Mouse (Mus musculus) G1E-ER4 (cell line): Measurements from ENCODE around the gene Ndufs7. TPM values are rescaled to one million over a fixed set of nuclear protein-coding genes. Genes with fewer than 3 reads are reported as not detected.

ENCODE experiments used
- GATA1 ChIP-seq: IDR thresholded peaks from one replicate; pipeline ENCODE4 v1.8.0; 2012; ENCODE audit warnings: low read length, inconsistent platforms
- polyA plus RNA-seq: library from polyadenylated mRNA; stranded (reverse); fragments of >175 nt; gene quantifications from 2 replicates; pipeline ENCODE4 v1.2.3, GENCODE M21; 2012

Ndufs7 gene
- polyA plus RNA-seq, 1 experiment: 309 TPM

DNA sequence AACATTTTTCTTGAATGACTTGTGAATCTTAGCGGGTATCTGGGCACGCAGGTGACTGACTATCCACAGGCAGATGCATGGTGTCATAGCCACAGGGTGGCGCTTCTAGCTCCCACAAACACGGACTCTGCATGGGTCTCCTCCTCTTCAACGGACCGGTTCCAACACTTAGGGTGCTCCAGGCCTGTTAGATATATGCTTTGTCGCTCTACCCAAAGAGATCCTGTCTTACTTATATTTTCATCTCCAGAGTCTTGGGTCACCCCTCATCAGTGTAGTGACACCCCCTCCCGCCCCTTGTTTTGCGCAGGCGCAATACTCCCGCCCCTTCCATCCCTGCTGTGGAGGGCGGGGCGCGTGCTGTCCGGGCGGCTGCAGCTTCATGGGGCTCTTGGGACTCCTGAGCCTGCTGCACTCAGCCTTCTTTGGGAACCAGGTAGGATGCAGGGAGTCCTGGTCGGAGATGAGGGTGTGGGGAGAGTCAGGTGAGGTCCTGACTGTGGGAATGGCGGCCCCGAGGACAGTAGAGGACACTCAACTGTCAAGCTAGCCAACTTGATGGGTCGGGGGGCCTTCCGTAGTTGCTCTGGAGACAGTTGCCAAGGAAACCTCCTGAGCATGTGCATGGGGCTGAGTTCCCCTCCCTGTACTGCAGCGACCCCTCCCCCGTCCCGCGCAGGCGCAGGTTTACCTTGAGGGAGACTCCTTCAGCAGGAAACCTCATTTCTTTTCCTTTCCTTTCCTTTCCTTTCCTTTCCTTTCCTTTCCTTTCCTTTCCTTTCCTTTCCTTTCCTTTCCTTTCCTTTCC lies 46.9 kb downstream of the Ndufs7 start, which contains the start of gene Apc2:
Gene Apc2, plus strand, starts transcription at position 360 of the 808 bp plus-strand sequence.
- no peak for TF ChIP-seq GATA1

DNA sequence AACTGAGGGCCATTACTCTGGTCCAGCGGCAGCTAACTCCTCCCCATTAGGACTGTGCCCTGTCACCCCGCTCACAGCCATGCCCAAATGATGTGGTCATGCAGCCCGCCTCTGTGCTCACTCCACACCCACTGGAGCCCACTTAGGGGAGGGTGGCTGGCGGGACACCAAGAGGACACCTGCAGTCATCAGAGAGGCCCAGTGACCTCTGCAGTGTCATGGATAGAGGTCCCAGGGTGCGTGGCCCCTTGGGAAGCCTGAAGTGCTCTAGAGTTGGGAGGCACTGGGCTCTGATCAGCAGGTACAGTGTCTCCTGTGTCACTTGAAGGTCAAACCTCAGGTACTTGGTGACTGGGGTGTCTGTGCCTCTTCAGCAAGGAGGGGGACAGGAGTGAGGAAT lies 47.9 kb downstream of the Ndufs7 start:
- no peak for TF ChIP-seq GATA1

- TF ChIP-seq GATA1: no peak
These were observed 48.7 kb downstream of the Ndufs7 start for GRCm38 (mm10) chr10:80297526-80298133.

DNA sequence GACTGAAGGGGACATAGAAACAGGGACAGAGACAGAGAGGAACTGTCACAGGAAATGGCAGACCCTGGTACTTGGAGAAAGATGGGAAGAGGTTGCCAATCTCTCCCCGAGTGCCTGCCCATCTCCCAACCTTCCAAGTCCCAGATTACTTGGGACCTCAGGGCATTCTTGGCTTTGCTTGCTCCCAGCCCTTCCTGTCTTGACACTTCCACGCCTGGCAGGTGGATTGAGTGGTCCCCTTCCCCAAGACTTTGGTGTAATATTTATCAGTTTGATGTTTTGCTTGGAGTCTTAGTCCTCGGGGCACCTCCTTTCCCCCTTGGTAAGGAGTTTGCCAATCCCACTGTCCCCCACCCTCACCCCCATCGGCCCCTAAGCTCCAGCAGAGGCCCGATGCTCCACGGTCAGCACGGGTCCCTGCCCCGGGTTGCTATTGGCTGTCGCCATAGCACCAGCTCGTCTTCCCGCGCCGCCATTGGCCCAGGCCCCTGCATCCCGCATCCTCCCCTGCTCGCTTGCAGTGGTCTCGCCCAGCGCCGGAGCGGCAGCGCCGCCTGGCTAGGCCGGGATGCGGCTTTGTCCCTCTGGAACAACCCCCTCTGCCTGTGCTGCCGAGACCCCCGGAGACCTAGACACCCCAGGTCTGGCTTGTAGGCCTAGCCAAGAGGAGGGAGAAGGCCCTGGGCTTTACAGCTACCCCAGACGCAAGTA lies 49.8 kb downstream of the Ndufs7 start:
- TF ChIP-seq GATA1: no peak

DNA sequence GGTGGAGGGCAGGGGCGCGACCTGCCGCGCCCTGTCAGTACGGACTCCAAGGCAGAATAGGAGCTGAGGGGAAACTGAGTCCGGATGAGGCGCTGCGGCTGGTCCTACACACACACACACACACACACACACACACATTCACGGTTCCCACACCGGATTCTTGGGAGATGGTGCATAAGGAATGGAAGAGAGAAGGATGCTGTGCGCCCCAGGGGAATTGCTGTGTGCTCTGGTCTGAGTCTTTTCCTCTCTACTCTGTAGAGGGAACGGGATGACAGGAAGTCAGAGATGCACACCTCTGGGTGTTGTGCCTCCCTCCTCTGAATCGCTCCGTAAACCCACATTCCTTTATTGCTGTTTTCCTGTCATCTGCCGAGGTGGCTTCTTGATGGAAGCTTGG lies 50.4 kb downstream of the Ndufs7 start:
- no peak for TF ChIP-seq GATA1

DNA sequence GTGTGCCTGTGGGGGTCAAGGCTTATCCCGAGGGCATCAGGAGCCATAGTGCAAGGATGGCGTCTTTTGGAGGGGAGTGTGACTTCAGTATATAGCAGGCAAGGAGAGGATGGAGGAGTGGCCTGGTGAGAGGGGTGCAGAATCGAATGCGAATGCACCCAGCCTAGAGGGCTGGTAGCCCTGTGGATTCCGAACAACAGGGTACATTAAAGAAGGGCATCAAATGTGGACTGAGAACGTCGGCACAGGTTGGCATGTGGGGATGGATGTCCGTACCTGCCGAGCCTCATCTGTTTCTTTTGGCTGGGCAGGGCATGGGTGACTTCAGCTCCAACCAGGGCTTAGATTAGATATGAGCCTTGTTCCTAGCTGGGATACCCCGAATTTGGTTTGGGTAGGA lies 50.9 kb downstream of the Ndufs7 start:
- no peak for TF ChIP-seq GATA1

DNA sequence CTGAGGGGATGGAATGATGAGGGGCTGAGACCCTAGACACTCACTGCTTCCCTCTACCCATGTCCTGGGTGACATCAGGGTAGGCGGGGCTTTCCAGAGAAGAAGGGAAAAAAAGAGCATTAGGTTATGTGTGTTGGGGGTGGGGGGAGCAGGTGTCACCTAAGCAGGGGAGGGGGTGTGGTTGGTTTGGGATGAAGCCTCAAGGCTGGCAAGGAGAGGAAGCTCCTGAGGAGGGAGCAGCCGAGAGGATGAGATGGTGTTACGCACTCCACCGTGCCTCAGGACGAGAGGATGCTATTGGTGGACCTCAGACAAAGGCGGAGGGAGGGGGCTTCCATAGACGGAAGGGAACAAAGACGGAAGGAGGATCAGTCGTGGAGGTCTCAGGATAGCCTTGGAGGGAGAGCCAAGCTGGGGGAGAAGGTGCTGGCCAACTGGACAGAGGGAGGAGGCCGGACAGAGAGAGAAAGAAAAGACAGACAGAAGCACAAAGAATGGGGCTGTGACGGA lies 51.8 kb downstream of the Ndufs7 start:
- TF ChIP-seq GATA1: no peak

- no peak for TF ChIP-seq GATA1
These were observed 52.5 kb downstream of the Ndufs7 start for GRCm38 (mm10) chr10:80301256-80302081.

DNA sequence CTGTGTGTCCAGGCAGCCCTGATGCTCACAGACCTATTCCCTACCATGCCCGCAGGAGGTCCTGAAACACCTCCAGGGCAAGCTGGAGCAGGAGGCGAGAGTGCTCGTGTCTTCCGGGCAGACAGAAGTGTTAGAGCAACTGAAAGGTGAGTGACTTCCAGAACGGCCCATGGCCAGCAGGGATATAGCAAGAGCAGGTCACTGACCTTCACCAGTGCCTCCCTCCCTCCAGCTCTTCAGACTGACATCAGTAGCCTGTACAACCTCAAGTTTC lies 53.1 kb downstream of the Ndufs7 start:
- no peak for TF ChIP-seq GATA1

DNA sequence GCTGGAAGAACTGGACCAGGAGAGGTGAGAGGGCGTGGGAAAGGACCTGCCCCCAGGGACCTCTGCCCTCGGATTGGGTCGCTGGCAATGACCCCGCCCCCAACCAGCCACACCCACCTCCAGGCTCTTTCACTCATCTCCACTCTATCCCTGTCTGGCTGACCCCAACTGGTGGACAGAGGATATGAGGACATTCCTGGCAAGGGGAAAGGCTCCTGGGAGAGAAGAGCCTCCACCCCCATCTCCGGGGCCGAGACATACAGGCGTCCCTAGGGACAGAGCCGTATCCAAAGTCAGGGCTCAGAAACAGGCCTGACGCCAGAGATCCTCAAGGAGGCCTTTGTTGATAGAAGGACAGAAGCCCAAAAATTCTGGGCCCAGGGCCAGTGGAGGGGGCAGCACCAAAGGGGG lies 53.6 kb downstream of the Ndufs7 start:
- no peak for TF ChIP-seq GATA1

DNA sequence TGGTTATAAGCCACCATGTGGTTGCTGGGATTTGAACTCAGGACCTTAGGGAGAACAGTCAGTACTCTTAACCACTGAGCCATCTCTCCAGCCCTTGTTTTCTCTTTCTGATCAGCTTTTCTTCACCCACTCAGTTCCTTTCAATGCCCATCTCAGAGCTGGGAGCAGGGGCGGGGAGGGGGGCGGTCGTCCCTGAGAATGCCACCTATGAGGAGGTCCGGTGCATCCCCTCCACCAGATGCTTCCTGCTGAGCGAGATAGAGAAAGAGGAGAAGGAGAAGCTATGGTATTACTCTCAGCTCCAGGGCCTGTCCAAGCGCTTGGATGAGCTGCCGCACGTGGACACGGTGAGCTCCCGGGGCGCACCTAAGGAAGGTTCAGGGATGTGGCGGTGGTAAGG lies 55.5 kb downstream of the Ndufs7 start:
- TF ChIP-seq GATA1: no peak

- no peak for TF ChIP-seq GATA1
These were observed 55.9 kb downstream of the Ndufs7 start for GRCm38 (mm10) chr10:80304862-80305261.

Other genes with a start within 250 kb of the Ndufs7 start
- gene Arhgap45, start 232.5 kb upstream of the Ndufs7 start, polyA plus RNA-seq: 160 and 189 TPM in 2 replicates
- 180 and 263 TPM in 2 replicates for gene Polr2e, start 209.3 kb upstream of the Ndufs7 start, polyA plus RNA-seq
- gene Gpx4, start 202.0 kb upstream of the Ndufs7 start, polyA plus RNA-seq: 1,603 and 2,372 TPM in 2 replicates
- gene Sbno2, start 143.6 kb upstream of the Ndufs7 start, polyA plus RNA-seq: 41.3 and 41.5 TPM in 2 replicates
- gene Stk11, start 133.3 kb upstream of the Ndufs7 start, polyA plus RNA-seq: 140 and 143 TPM in 2 replicates
- gene Atp5d, start 110.5 kb upstream of the Ndufs7 start, polyA plus RNA-seq: 1,550 and 1,866 TPM in 2 replicates
- 53.6 and 59.0 TPM in 2 replicates for gene Cbarp, start 108.3 kb upstream of the Ndufs7 start, polyA plus RNA-seq
- 227 and 254 TPM in 2 replicates for gene Midn, start 100.8 kb upstream of the Ndufs7 start, polyA plus RNA-seq
- 54.3 and 62.8 TPM in 2 replicates for gene Cirbp, start 83.1 kb upstream of the Ndufs7 start, polyA plus RNA-seq
- 5.8 and 6.7 TPM in 2 replicates for gene 1600002K03Rik, start 76.2 kb upstream of the Ndufs7 start, polyA plus RNA-seq
- gene Efna2, start 69.6 kb upstream of the Ndufs7 start, polyA plus RNA-seq: 0.46 and 0.52 TPM in 2 replicates
- gene Mum1, start 22.7 kb upstream of the Ndufs7 start, polyA plus RNA-seq: 37.4 and 39.5 TPM in 2 replicates
- 0.26 and 0.35 TPM in 2 replicates for gene Gamt, start 11.9 kb downstream of the Ndufs7 start, polyA plus RNA-seq
- 512 and 653 TPM in 2 replicates for gene Dazap1, start 12.4 kb downstream of the Ndufs7 start, polyA plus RNA-seq
- 5,691 and 9,847 TPM in 2 replicates for gene Rps15, start 43.3 kb downstream of the Ndufs7 start, polyA plus RNA-seq
- gene Apc2, start 46.9 kb downstream of the Ndufs7 start, polyA plus RNA-seq: 0.04 and 0.15 TPM in 2 replicates
- 99.6 and 132 TPM in 2 replicates for gene 2310011J03Rik, start 71.4 kb downstream of the Ndufs7 start, polyA plus RNA-seq
- gene Pcsk4, start 80.4 kb downstream of the Ndufs7 start, polyA plus RNA-seq: 3.5 and 4.3 TPM in 2 replicates
- 28.5 and 36.0 TPM in 2 replicates for gene Reep6, start 80.8 kb downstream of the Ndufs7 start, polyA plus RNA-seq
- gene Adamtsl5, start 99.3 kb downstream of the Ndufs7 start, polyA plus RNA-seq: 30.2 and 32.7 TPM in 2 replicates
- not detected in 2 replicates for gene Plk5, start 107.3 kb downstream of the Ndufs7 start, polyA plus RNA-seq
- 44.6 and 53.8 TPM in 2 replicates for gene Mex3d, start 138.5 kb downstream of the Ndufs7 start, polyA plus RNA-seq
- 289 and 306 TPM in 2 replicates for gene Mbd3, start 150.4 kb downstream of the Ndufs7 start, polyA plus RNA-seq
- gene Uqcr11, start 157.7 kb downstream of the Ndufs7 start, polyA plus RNA-seq: 1,888 and 2,895 TPM in 2 replicates
- 960 and 1,205 TPM in 2 replicates for gene Tcf3, start 184.5 kb downstream of the Ndufs7 start, polyA plus RNA-seq
- gene Onecut3, start 245.7 kb downstream of the Ndufs7 start, polyA plus RNA-seq: not detected in 2 replicates